Mouse (Mus musculus): ENCODE data around the gene Pgpep1. TPM values are rescaled to one million over a fixed set of nuclear protein-coding genes. Genes with fewer than 3 reads are reported as not detected.

The Pgpep1 gene
- polyA plus RNA-seq, 1 experiment: 21.1 TPM

DNA sequence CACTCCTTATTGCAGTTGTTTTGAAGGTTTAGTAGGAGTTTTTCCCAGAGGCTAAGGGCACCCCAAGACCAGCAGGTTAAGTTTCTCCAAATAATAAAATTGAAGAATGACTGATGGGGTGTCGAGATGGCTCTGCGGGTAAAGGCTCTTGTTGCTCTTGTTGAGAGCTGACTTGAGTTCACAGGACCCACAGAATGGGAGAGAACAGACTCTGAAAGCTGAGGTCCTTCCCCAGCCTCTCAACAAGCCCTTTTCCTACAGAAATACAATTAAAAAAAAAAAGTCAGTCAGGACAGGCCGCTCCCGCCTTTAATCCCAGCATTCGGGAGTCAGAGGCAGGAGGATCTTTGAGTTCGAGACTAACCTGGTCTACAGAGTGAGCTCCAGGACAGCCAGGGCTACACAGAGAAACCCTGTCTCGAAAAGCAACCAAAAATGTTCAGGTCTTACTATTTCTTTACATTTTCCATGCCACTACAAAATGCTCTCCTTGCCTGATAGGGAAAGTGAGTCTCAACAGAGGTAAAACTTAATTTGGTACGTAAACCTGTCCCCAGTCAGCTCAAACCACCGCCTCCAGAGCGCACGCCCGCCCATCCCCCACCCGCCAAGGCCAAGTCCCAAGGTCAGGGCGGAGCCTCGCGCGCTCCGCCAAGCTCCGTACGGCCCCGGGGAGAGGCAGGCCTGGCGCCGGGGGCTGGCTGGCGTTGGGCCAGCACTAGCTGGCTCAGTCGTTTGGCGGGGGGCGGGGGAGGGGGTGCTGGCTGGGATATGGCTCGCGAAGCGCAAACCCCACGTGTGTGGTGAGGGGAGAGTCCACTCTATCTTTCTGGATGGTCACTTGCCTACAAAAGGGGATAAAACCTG is 36.1 kb upstream of the Pgpep1 start:
- H3K27ac ChIP-seq (ENCODE audit: control insufficient read depth, insufficient read depth, low read depth, low read length, poor library complexity): peak overlapping the region; percentile 92
- 3% methylated on average over 31 of the region's 31 CpGs for WGBS
- peaks cover 8% of the 10 kb centered on the region for H3K4me1 ChIP-seq (ENCODE audit: control insufficient read depth, insufficient read depth, low read length)
- no peak overlapping the region for H3K4me3 ChIP-seq (replicated peaks; ENCODE audit: control insufficient read depth, low read depth, low read length)
- TF ChIP-seq POLR2A (IDR thresholded peaks at IDR 0.05; ENCODE audit: borderline replicate concordance, control insufficient read depth, low read depth, low read length) (peak; percentile 18; the same call in 1 of the 2 replicates), CTCF (IDR thresholded peaks at IDR 0.05; ENCODE audit: control insufficient read depth, insufficient read depth, low read length) (no peak)

GRCm38 (mm10) chr8:70695318-70696018 is 35.3 kb upstream of the Pgpep1 start:
- Histone ChIP-seq H3K4me1 (ENCODE audit: control insufficient read depth, insufficient read depth, low read length) (peaks cover 8% of the 10 kb centered on the region), H3K27ac (ENCODE audit: control insufficient read depth, insufficient read depth, low read depth, low read length, poor library complexity) (peak overlapping the region; percentile 92), H3K4me3 (replicated peaks; ENCODE audit: control insufficient read depth, low read depth, low read length) (peak overlapping the region; percentile 6)
- TF ChIP-seq POLR2A (IDR thresholded peaks at IDR 0.05; ENCODE audit: borderline replicate concordance, control insufficient read depth, low read depth, low read length) (peak; percentile 27; the same call in 1 of the 2 replicates), CTCF (IDR thresholded peaks at IDR 0.05; ENCODE audit: control insufficient read depth, insufficient read depth, low read length) (no peak)
- WGBS: 4% methylated on average over 32 of the region's 32 CpGs

DNA sequence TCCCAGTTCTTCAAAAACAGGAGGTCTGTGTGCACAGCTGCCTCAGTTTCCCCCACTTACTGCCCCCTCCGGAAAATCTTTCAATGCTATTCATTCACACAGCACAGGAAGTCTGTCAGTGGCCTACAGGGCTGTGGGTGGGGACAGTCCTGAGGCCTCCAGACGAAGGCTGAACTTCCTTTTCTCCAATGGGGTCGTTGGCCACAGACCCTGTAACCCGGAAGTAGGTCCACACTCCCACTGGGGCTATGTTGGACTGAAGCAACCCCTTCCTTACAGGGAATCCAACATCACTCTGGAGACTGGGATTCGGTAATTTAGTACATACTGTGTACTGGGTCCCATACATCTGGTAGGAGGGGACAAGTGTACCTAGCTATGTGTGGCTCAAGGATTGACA is 33.4 kb upstream of the Pgpep1 start:
- H3K27ac ChIP-seq (ENCODE audit: control insufficient read depth, insufficient read depth, low read depth, low read length, poor library complexity): no peak overlapping the region; the same call in 1 of the 2 replicates
- WGBS: 11% methylated on average over 5 of the region's 5 CpGs
- no peak for TF ChIP-seq CTCF (IDR thresholded peaks at IDR 0.05; ENCODE audit: control insufficient read depth, insufficient read depth, low read length)
- no peak for TF ChIP-seq POLR2A (IDR thresholded peaks at IDR 0.05; ENCODE audit: borderline replicate concordance, control insufficient read depth, low read depth, low read length)
- H3K4me3 ChIP-seq (replicated peaks; ENCODE audit: control insufficient read depth, low read depth, low read length): no peak overlapping the region
- peaks cover 8% of the 10 kb centered on the region for H3K4me1 ChIP-seq (ENCODE audit: control insufficient read depth, insufficient read depth, low read length)

GRCm38 (mm10) chr8:70691727-70692231 is 31.6 kb upstream of the Pgpep1 start:
- TF ChIP-seq CTCF (IDR thresholded peaks at IDR 0.05; ENCODE audit: control insufficient read depth, insufficient read depth, low read length) (no peak), POLR2A (IDR thresholded peaks at IDR 0.05; ENCODE audit: borderline replicate concordance, control insufficient read depth, low read depth, low read length) (no peak)
- 66% methylated on average over 20 of the region's 20 CpGs for WGBS
- no peak overlapping the region for H3K27ac ChIP-seq (ENCODE audit: control insufficient read depth, insufficient read depth, low read depth, low read length, poor library complexity)
- H3K4me1 ChIP-seq (ENCODE audit: control insufficient read depth, insufficient read depth, low read length): peaks cover 5% of the 10 kb centered on the region
- H3K4me3 ChIP-seq (replicated peaks; ENCODE audit: control insufficient read depth, low read depth, low read length): no peak overlapping the region

- Histone ChIP-seq H3K4me3 (replicated peaks; ENCODE audit: control insufficient read depth, low read depth, low read length) (no peak overlapping the region), H3K4me1 (ENCODE audit: control insufficient read depth, insufficient read depth, low read length) (peaks cover 5% of the 10 kb centered on the region), H3K27ac (ENCODE audit: control insufficient read depth, insufficient read depth, low read depth, low read length, poor library complexity) (no peak overlapping the region)
- no peak for TF ChIP-seq CTCF (IDR thresholded peaks at IDR 0.05; ENCODE audit: control insufficient read depth, insufficient read depth, low read length)
- no peak for TF ChIP-seq POLR2A (IDR thresholded peaks at IDR 0.05; ENCODE audit: borderline replicate concordance, control insufficient read depth, low read depth, low read length)
- WGBS: 85% methylated on average over 4 of the region's 4 CpGs
These were observed 31.0 kb upstream of the Pgpep1 start for GRCm38 (mm10) chr8:70691230-70691629.

DNA sequence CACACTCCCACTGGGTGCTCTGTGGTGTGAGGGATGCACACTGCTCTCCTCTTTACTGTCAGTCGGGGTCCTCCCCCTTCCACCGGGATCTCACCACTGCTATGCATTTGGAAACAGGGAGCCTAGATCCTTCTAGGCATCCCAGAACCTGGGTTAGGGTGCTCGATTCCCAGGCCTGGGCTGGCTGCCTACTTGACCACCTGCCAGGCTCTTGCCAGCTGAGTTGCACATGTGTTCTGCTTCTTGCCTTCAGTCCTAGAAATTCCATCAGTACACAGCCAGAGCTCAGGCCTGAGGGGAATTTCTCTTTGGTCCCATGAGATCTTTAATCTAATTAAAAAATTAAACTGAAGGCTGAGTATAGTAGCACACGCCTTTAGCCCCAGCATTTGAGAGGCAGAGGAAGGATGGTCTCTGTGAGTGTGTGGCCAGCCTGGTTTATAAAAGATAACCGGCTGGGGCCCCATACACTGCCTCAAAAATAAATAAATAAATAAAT is 29.8 kb upstream of the Pgpep1 start:
- Histone ChIP-seq H3K4me1 (ENCODE audit: control insufficient read depth, insufficient read depth, low read length) (peaks cover 4% of the 10 kb centered on the region), H3K27ac (ENCODE audit: control insufficient read depth, insufficient read depth, low read depth, low read length, poor library complexity) (no peak overlapping the region), H3K4me3 (replicated peaks; ENCODE audit: control insufficient read depth, low read depth, low read length) (no peak overlapping the region)
- 73% methylated on average over 5 of the region's 5 CpGs for WGBS
- TF ChIP-seq POLR2A (IDR thresholded peaks at IDR 0.05; ENCODE audit: borderline replicate concordance, control insufficient read depth, low read depth, low read length) (no peak), CTCF (IDR thresholded peaks at IDR 0.05; ENCODE audit: control insufficient read depth, insufficient read depth, low read length) (no peak)

DNA sequence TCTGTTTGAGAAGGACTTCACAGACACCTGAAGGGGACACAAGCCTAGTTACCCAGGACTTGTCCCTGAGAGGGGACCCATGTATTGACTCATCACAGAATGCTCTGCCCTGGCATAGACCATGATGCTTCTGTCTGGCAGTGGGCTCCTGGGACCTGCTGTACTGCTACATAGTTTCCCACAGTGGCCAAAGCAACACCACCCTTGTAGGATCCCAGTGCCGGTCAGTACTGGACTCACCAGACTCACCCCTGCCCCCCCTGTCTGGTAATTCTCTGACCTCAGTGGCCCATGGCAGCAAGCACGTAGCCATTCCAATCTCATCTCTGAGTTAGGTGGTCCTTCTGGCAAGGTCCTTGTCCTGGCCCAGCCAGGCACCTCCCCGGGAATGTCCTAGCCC is 27.9 kb upstream of the Pgpep1 start:
- Histone ChIP-seq H3K27ac (ENCODE audit: control insufficient read depth, insufficient read depth, low read depth, low read length, poor library complexity) (no peak overlapping the region), H3K4me3 (replicated peaks; ENCODE audit: control insufficient read depth, low read depth, low read length) (no peak overlapping the region), H3K4me1 (ENCODE audit: control insufficient read depth, insufficient read depth, low read length) (no peaks in the 10 kb centered on the region)
- TF ChIP-seq CTCF (IDR thresholded peaks at IDR 0.05; ENCODE audit: control insufficient read depth, insufficient read depth, low read length) (no peak), POLR2A (IDR thresholded peaks at IDR 0.05; ENCODE audit: borderline replicate concordance, control insufficient read depth, low read depth, low read length) (no peak)
- 92% methylated on average over 3 of the region's 3 CpGs for WGBS

DNA sequence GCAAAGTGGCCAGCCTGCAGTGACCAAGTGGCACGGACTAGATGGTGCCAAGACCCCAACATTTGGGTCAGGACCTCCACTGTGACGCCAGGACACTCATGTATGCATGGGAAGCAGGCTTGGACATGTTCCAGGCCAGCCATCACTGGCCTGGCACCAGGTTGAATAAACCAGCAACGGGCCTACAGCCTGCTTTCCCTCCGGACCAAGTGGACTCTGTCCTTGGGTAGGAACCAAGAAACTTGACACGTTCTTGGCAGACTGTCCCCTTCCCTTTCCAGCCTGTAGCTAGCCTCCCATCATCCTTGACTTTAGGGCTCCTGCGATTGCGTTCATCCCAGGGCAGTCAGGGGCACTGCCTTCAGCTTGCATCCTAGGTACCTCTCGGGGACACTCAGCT is 27.4 kb upstream of the Pgpep1 start:
- WGBS: 82% methylated on average over 8 of the region's 8 CpGs
- Histone ChIP-seq H3K4me1 (ENCODE audit: control insufficient read depth, insufficient read depth, low read length) (no peaks in the 10 kb centered on the region), H3K4me3 (replicated peaks; ENCODE audit: control insufficient read depth, low read depth, low read length) (no peak overlapping the region), H3K27ac (ENCODE audit: control insufficient read depth, insufficient read depth, low read depth, low read length, poor library complexity) (no peak overlapping the region)
- TF ChIP-seq POLR2A (IDR thresholded peaks at IDR 0.05; ENCODE audit: borderline replicate concordance, control insufficient read depth, low read depth, low read length) (no peak), CTCF (IDR thresholded peaks at IDR 0.05; ENCODE audit: control insufficient read depth, insufficient read depth, low read length) (no peak)

All from bone marrow, adult 2 months (tissue).